Mouse (Mus musculus): ENCODE data around the gene Atp8b3. TPM values are rescaled to one million over a fixed set of nuclear protein-coding genes. Genes with fewer than 3 reads are reported as not detected.

The Atp8b3 gene
- polyA plus RNA-seq, 1 experiment, result 0.13 TPM

GRCm38 (mm10) chr10:80545590-80545989, 6.7 kb upstream of the Atp8b3 start:
- Histone ChIP-seq H3K79me2 (ENCODE audit: control insufficient read depth, insufficient read depth) (no peaks in the 10 kb centered on the region), H3ac (ENCODE audit: control insufficient read depth, insufficient read length, low read depth) (no peak overlapping the region), H3K36me3 (ENCODE audit: control insufficient read depth, insufficient read depth) (peaks cover 56% of the 10 kb centered on the region), H3K27me3 (ENCODE audit: control insufficient read depth, insufficient read depth, insufficient read length) (no peaks in the 10 kb centered on the region), H3K79me3 (ENCODE audit: low read depth) (no peaks in the 10 kb centered on the region), H3K4me3 (ENCODE audit: insufficient read depth, poor library complexity, severe bottlenecking) (no peak overlapping the region)
- TF ChIP-seq CEBPB (IDR thresholded peaks at IDR 0.05; ENCODE audit: low read depth) (no peak), MAX (IDR thresholded peaks at IDR 0.05) (no peak), USF1 (IDR thresholded peaks at IDR 0.05; ENCODE audit: low read depth) (no peak), FOSL1 (IDR thresholded peaks at IDR 0.05; ENCODE audit: insufficient read depth, low read length, poor library complexity, severe bottlenecking) (no peak), CTCF (IDR thresholded peaks at IDR 0.05; ENCODE audit: control insufficient read depth, insufficient read depth, insufficient read length) (no peak)

DNA sequence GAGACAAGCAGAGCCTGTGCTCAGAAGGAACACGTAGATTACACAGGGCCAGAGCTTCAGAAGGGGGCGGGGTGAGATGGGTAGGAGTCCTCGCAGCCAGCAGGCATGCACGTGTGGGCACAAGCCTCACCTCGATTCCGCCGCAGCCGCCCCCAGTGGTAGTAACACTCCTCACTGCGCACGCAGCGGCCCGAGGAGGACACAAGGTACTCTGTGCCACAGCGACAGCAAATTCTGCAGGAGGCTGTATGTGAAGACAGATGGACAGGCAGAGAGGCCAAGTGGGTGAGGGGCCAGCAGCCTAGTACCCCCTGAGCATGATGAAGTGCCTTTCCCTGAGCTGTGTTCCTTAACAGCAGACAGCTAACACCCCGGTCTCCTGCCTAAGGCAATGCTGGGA, 4.9 kb upstream of the Atp8b3 start:
- H3ac ChIP-seq (ENCODE audit: control insufficient read depth, insufficient read length, low read depth), result no peak overlapping the region
- H3K79me2 ChIP-seq (ENCODE audit: control insufficient read depth, insufficient read depth), result no peaks in the 10 kb centered on the region
- peaks cover 58% of the 10 kb centered on the region for H3K36me3 ChIP-seq (ENCODE audit: control insufficient read depth, insufficient read depth)
- no peaks in the 10 kb centered on the region for H3K79me3 ChIP-seq (ENCODE audit: low read depth)
- H3K27me3 ChIP-seq (ENCODE audit: control insufficient read depth, insufficient read depth, insufficient read length), result no peaks in the 10 kb centered on the region
- TF ChIP-seq CEBPB (IDR thresholded peaks at IDR 0.05; ENCODE audit: low read depth) (no peak), MYOG (IDR thresholded peaks at IDR 0.05; ENCODE audit: control insufficient read depth, extremely low read depth, insufficient read length) (no peak), FOSL1 (IDR thresholded peaks at IDR 0.05; ENCODE audit: insufficient read depth, low read length, poor library complexity, severe bottlenecking) (no peak), MYOD1 (IDR thresholded peaks at IDR 0.05; ENCODE audit: control insufficient read depth, insufficient read length, low read depth) (no peak), CTCF (IDR thresholded peaks at IDR 0.05; ENCODE audit: control insufficient read depth, insufficient read depth, insufficient read length) (no peak), MAX (IDR thresholded peaks at IDR 0.05) (no peak), USF1 (IDR thresholded peaks at IDR 0.05; ENCODE audit: low read depth) (no peak)
- H3K4me3 ChIP-seq (ENCODE audit: insufficient read depth, poor library complexity, severe bottlenecking), result no peak overlapping the region

DNA sequence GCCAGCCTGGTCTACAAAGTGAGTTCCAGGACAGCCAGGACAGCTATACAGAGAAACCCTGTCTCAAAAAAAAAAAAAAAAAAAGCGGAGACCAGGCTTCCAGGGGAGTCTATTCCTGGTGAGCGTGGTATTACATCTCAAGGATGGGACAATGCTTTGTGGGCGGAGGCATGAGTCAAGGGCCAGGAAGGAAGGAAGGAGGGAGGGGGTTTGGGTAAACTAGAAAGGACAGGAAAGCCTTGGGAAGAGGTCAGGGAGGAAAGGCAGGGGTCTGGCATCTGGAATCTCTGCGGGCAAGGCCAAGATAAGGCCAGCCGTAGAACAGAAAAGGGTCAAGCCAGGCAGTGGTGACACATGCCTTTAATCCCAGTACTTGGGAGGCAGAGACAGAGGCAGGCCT, 569 bp upstream of the Atp8b3 start:
- no peaks in the 10 kb centered on the region for H3K79me2 ChIP-seq (ENCODE audit: control insufficient read depth, insufficient read depth)
- no peaks in the 10 kb centered on the region for H3K27me3 ChIP-seq (ENCODE audit: control insufficient read depth, insufficient read depth, insufficient read length)
- peaks cover 38% of the 10 kb centered on the region for H3K36me3 ChIP-seq (ENCODE audit: control insufficient read depth, insufficient read depth)
- no peak for TF ChIP-seq MYOD1 (IDR thresholded peaks at IDR 0.05; ENCODE audit: control insufficient read depth, insufficient read length, low read depth)
- TF ChIP-seq FOSL1 (IDR thresholded peaks at IDR 0.05; ENCODE audit: insufficient read depth, low read length, poor library complexity, severe bottlenecking), result no peak
- no peak for TF ChIP-seq MAX (IDR thresholded peaks at IDR 0.05)
- TF ChIP-seq CEBPB (IDR thresholded peaks at IDR 0.05; ENCODE audit: low read depth), result no peak
- TF ChIP-seq CTCF (IDR thresholded peaks at IDR 0.05; ENCODE audit: control insufficient read depth, insufficient read depth, insufficient read length), result no peak
- TF ChIP-seq USF1 (IDR thresholded peaks at IDR 0.05; ENCODE audit: low read depth), result no peak
- TF ChIP-seq MYOG (IDR thresholded peaks at IDR 0.05; ENCODE audit: control insufficient read depth, extremely low read depth, insufficient read length), result no peak
- no peaks in the 10 kb centered on the region for H3K79me3 ChIP-seq (ENCODE audit: low read depth)
- no peak overlapping the region for H3ac ChIP-seq (ENCODE audit: control insufficient read depth, insufficient read length, low read depth)
- H3K4me3 ChIP-seq (ENCODE audit: insufficient read depth, poor library complexity, severe bottlenecking), result no peak overlapping the region

DNA sequence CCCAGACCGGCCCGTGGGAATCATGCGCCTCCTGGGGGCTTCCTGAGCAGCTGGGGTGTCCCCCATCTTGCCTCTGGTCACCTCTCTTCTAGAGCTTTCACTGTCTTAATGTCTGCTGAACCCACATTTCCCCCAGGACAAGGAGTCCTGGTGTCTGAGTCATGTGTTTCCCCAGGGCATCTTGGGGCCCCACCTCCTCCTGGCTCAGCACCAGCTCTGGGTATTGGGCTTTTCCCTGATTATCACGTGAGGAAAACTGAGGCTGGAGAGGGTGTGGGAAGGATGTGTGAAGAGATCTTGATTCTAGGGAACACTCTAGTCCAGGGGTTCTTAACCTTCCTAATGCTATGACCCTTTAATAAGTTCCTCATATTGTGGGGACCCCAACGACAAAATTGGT, 744 bp downstream of the Atp8b3 start:
- Histone ChIP-seq H3ac (ENCODE audit: control insufficient read depth, insufficient read length, low read depth) (no peak overlapping the region), H3K79me3 (ENCODE audit: low read depth) (no peaks in the 10 kb centered on the region), H3K36me3 (ENCODE audit: control insufficient read depth, insufficient read depth) (peaks cover 26% of the 10 kb centered on the region), H3K27me3 (ENCODE audit: control insufficient read depth, insufficient read depth, insufficient read length) (no peaks in the 10 kb centered on the region), H3K79me2 (ENCODE audit: control insufficient read depth, insufficient read depth) (no peaks in the 10 kb centered on the region), H3K4me3 (ENCODE audit: insufficient read depth, poor library complexity, severe bottlenecking) (no peak overlapping the region)
- no peak for TF ChIP-seq CTCF (IDR thresholded peaks at IDR 0.05; ENCODE audit: control insufficient read depth, insufficient read depth, insufficient read length)
- TF ChIP-seq FOSL1 (IDR thresholded peaks at IDR 0.05; ENCODE audit: insufficient read depth, low read length, poor library complexity, severe bottlenecking), result peak; percentile 24
- no peak for TF ChIP-seq MYOG (IDR thresholded peaks at IDR 0.05; ENCODE audit: control insufficient read depth, extremely low read depth, insufficient read length)
- TF ChIP-seq MYOD1 (IDR thresholded peaks at IDR 0.05; ENCODE audit: control insufficient read depth, insufficient read length, low read depth), result no peak
- TF ChIP-seq USF1 (IDR thresholded peaks at IDR 0.05; ENCODE audit: low read depth), result peak; percentile 92
- no peak for TF ChIP-seq CEBPB (IDR thresholded peaks at IDR 0.05; ENCODE audit: low read depth)
- peak; percentile 22 for TF ChIP-seq MAX (IDR thresholded peaks at IDR 0.05)

DNA sequence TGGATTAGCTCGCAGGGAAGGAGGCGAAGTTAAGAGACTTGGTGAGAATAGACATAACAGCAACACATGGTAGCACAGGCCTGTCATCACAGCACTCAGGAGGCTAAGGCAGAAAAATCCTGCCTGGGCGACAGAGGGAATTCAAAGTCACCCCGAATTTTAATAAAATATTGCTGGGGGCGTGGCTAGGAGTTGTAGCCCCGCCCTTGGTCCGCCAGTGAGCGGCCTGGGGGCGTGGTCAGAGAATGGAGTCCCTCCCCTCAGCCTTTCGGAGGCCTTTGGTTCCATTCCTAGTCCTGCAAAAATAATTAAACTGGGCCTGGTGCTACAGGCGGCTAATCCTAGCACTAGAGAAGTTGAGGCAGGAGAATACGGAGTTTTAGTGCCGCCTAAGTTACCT, 3.2 kb downstream of the Atp8b3 start:
- H3K79me3 ChIP-seq (ENCODE audit: low read depth), result no peaks in the 10 kb centered on the region
- no peak overlapping the region for H3K4me3 ChIP-seq (ENCODE audit: insufficient read depth, poor library complexity, severe bottlenecking)
- H3K36me3 ChIP-seq (ENCODE audit: control insufficient read depth, insufficient read depth), result peaks cover 4% of the 10 kb centered on the region
- no peak overlapping the region for H3ac ChIP-seq (ENCODE audit: control insufficient read depth, insufficient read length, low read depth)
- H3K79me2 ChIP-seq (ENCODE audit: control insufficient read depth, insufficient read depth), result no peaks in the 10 kb centered on the region
- no peak for TF ChIP-seq USF1 (IDR thresholded peaks at IDR 0.05; ENCODE audit: low read depth)
- TF ChIP-seq CTCF (IDR thresholded peaks at IDR 0.05; ENCODE audit: control insufficient read depth, insufficient read depth, insufficient read length), result no peak
- TF ChIP-seq MAX (IDR thresholded peaks at IDR 0.05), result no peak
- TF ChIP-seq MYOG (IDR thresholded peaks at IDR 0.05; ENCODE audit: control insufficient read depth, extremely low read depth, insufficient read length), result no peak
- TF ChIP-seq CEBPB (IDR thresholded peaks at IDR 0.05; ENCODE audit: low read depth), result no peak
- no peak for TF ChIP-seq FOSL1 (IDR thresholded peaks at IDR 0.05; ENCODE audit: insufficient read depth, low read length, poor library complexity, severe bottlenecking)
- TF ChIP-seq MYOD1 (IDR thresholded peaks at IDR 0.05; ENCODE audit: control insufficient read depth, insufficient read length, low read depth), result no peak
- H3K27me3 ChIP-seq (ENCODE audit: control insufficient read depth, insufficient read depth, insufficient read length), result no peaks in the 10 kb centered on the region

DNA sequence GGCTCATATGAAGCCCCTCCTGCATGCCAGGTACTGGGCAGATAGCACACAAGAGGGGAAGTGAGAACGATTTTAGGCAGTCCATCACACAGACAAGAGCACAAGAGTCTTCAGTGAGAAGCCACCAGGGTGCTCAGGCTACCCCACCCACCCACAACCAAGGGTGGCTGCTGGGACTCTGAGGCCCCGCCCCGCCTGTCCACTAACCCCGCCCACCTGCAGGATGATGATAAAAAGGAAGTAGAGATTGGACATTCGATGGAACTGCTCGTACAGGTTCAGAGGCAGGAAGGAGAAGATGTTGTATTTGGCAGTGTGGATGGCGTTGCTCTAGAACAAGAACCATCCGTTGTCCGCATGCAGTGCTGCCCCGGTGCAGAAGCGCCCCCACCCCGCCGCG, 3.9 kb downstream of the Atp8b3 start:
- TF ChIP-seq CEBPB (IDR thresholded peaks at IDR 0.05; ENCODE audit: low read depth), result no peak
- TF ChIP-seq MYOG (IDR thresholded peaks at IDR 0.05; ENCODE audit: control insufficient read depth, extremely low read depth, insufficient read length), result no peak
- TF ChIP-seq USF1 (IDR thresholded peaks at IDR 0.05; ENCODE audit: low read depth), result no peak
- no peak for TF ChIP-seq FOSL1 (IDR thresholded peaks at IDR 0.05; ENCODE audit: insufficient read depth, low read length, poor library complexity, severe bottlenecking)
- no peak for TF ChIP-seq MAX (IDR thresholded peaks at IDR 0.05)
- no peak for TF ChIP-seq MYOD1 (IDR thresholded peaks at IDR 0.05; ENCODE audit: control insufficient read depth, insufficient read length, low read depth)
- no peak for TF ChIP-seq CTCF (IDR thresholded peaks at IDR 0.05; ENCODE audit: control insufficient read depth, insufficient read depth, insufficient read length)
- Histone ChIP-seq H3K27me3 (ENCODE audit: control insufficient read depth, insufficient read depth, insufficient read length) (no peaks in the 10 kb centered on the region), H3K79me3 (ENCODE audit: low read depth) (no peaks in the 10 kb centered on the region), H3K79me2 (ENCODE audit: control insufficient read depth, insufficient read depth) (no peaks in the 10 kb centered on the region), H3K36me3 (ENCODE audit: control insufficient read depth, insufficient read depth) (no peaks in the 10 kb centered on the region), H3K4me3 (ENCODE audit: insufficient read depth, poor library complexity, severe bottlenecking) (no peak overlapping the region), H3ac (ENCODE audit: control insufficient read depth, insufficient read length, low read depth) (no peak overlapping the region)

Measured in C2C12 (cell line).